Mouse (Mus musculus) heart, embryonic 14.5 days (tissue): Measurements from ENCODE around the gene Cblc. TPM values are rescaled to one million over a fixed set of nuclear protein-coding genes. Genes with fewer than 3 reads are reported as not detected.
A peak's percentile ranks its signal among the peaks of the same experiment; 100 is the strongest.

ENCODE experiments used
- ATAC-seq: fragments of 200-750 bp; cut with Nextera tagmentation; 2 replicates; pipeline ENCODE4 v1.8.0; 2017; ENCODE audit warnings: low read depth, moderate TSS enrichment; ENCODE audit not compliant: insufficient number of reproducible peaks, insufficient read depth, low FRiP score
- H3K27ac ChIP-seq, 2 experiments: fragments of 200-500 bp in 1 of 2; fragments of 300-500 bp in 1 of 2; sonication (generic) in 1 of 2; replicated peaks in 1 of 2; 2 replicates each; pipeline ENCODE4 v1.5.1; 2012 to 2014; ENCODE audit warnings: low read depth in 2 of 2, low read length in 2 of 2, control low read depth in 1 of 2, mild to moderate bottlenecking in 1 of 2, mixed read lengths in 1 of 2; ENCODE audit not compliant: control insufficient read depth in 1 of 2, insufficient read depth in 1 of 2
- H3K27me3 ChIP-seq: fragments of 300-500 bp; sonication (generic); 2 replicates; pipeline ENCODE4 v1.6.1; 2014; ENCODE audit warnings: mild to moderate bottlenecking, low read length, control low read depth; ENCODE audit not compliant: control insufficient read depth, insufficient read depth
- H3K36me3 ChIP-seq: fragments of 300-500 bp; sonication (generic); 2 replicates; pipeline ENCODE4 v1.6.1; 2014; ENCODE audit warnings: mild to moderate bottlenecking, control low read depth, low read length, mixed read lengths; ENCODE audit not compliant: control insufficient read depth, insufficient read depth
- H3K4me1 ChIP-seq, 2 experiments: fragments of 200-500 bp in 1 of 2; fragments of 300-500 bp in 1 of 2; sonication (generic) in 1 of 2; 2 replicates each; pipeline ENCODE4 v1.6.1; 2012 to 2014; ENCODE audit warnings: low read length in 2 of 2, control low read depth in 1 of 2, mixed read lengths in 1 of 2; ENCODE audit not compliant: control insufficient read depth in 2 of 2, insufficient read depth in 2 of 2
- H3K4me2 ChIP-seq: fragments of 300-500 bp; sonication (generic); 2 replicates; pipeline ENCODE4 v1.6.1; 2014; ENCODE audit warnings: mild to moderate bottlenecking, low read length
- H3K4me3 ChIP-seq, 2 experiments: fragments of 200-500 bp in 1 of 2; fragments of 300-500 bp in 1 of 2; sonication (generic) in 1 of 2; 2 replicates each; pipeline ENCODE4 v1.5.1; 2012 to 2014; ENCODE audit warnings: low read length in 2 of 2, mild to moderate bottlenecking in 2 of 2, control low read depth in 1 of 2, low read depth in 1 of 2, moderate library complexity in 1 of 2; ENCODE audit not compliant: control insufficient read depth in 1 of 2, insufficient read depth in 1 of 2
- H3K9ac ChIP-seq: fragments of 300-500 bp; sonication (generic); 2 replicates; pipeline ENCODE4 v1.6.1; 2014; ENCODE audit warnings: mild to moderate bottlenecking, low read length
- H3K9me3 ChIP-seq: fragments of 300-500 bp; sonication (generic); 2 replicates; pipeline ENCODE4 v1.6.1; 2016; ENCODE audit warnings: low read length, control low read depth; ENCODE audit not compliant: control insufficient read depth
- WGBS: fragments of 180-500 bp; shearing (Covaris S2); extraction: QIAGEN DNeasy Blood & Tissue Kit; methylation state at CpG from one replicate; pipeline ENCODE4 v1.1.7; 2014; 5-methylcytosine and 5-hydroxymethylcytosine counted together
- polyA plus RNA-seq: library from polyadenylated mRNA; unstranded; fragments of >200 nt; fragmentation: Nextera tagmentation; extraction: Ambion mirVana; gene quantifications from 2 replicates; pipeline ENCODE4 v1.2.1, GENCODE M21; 2014

Gene Cblc
- polyA plus RNA-seq, 1 experiment from 2014 or later, result not detected

- no peak for ATAC-seq
- H3K4me3 ChIP-seq, result no peak overlapping the region
- H3K9me3 ChIP-seq, result 0 out of 2 replicates have a peak, but pooled peaks cover 2% of the 10 kb centered on the region
- H3K4me1 ChIP-seq, result peaks cover 36 to 60% of the 10 kb centered on the region in 2 experiments
- peaks cover 24% of the 10 kb centered on the region for H3K36me3 ChIP-seq
- peak overlapping the region; percentile 67 for H3K9ac ChIP-seq
- peak overlapping the region; percentile 80 to 99 for H3K27ac ChIP-seq
- peak overlapping the region; percentile 53 for H3K4me2 ChIP-seq
- H3K27me3 ChIP-seq, result no peaks in the 10 kb centered on the region
- 92% methylated on average over 2 of the region's 2 CpGs for WGBS
Observed at GRCm38 (mm10) chr7:19755008-19755407, 41.6 kb downstream of the Cblc start.

DNA sequence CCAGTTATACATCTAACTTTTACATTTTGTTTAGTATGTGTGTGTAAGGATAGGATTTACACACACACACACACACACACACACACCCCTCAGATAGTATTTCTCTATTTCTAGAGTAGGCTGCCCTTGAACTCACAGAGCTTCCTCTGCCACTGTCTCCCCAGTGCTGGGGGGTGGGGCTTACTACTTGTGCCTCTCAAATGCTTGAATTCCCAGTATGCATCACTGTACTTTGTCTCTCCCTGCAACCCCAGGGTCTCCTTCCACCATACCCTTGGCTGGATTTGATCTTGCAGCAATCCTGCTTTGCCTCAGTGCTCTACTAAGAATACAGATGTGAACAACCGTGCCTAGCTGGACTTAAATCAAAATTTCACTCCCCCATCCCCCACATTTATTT lies 42.5 kb downstream of the Cblc start:
- Histone ChIP-seq H3K4me2 (no peak overlapping the region), H3K27me3 (no peaks in the 10 kb centered on the region), H3K4me1 (peaks cover 33 to 51% of the 10 kb centered on the region in 2 experiments), H3K9me3 (0 out of 2 replicates have a peak, but pooled peaks cover 2% of the 10 kb centered on the region), H3K36me3 (peaks cover 15% of the 10 kb centered on the region), H3K4me3 (no peak overlapping the region), H3K27ac (peak overlapping the region; percentile 56 to 99), H3K9ac (no peak overlapping the region)
- no peak for ATAC-seq
- 87% methylated on average over 1 of the region's 1 CpGs for WGBS

GRCm38 (mm10) chr7:19753587-19753986 lies 43.0 kb downstream of the Cblc start:
- no peak for ATAC-seq
- peaks cover 33 to 50% of the 10 kb centered on the region in 2 experiments for H3K4me1 ChIP-seq
- no peak overlapping the region for H3K9ac ChIP-seq
- H3K4me3 ChIP-seq, result no peak overlapping the region
- WGBS, result 51% methylated on average over 7 of the region's 7 CpGs
- no peaks in the 10 kb centered on the region for H3K27me3 ChIP-seq
- peak overlapping the region; percentile 50 to 99 for H3K27ac ChIP-seq
- 0 out of 2 replicates have a peak, but pooled peaks cover 2% of the 10 kb centered on the region for H3K9me3 ChIP-seq
- peaks cover 10% of the 10 kb centered on the region for H3K36me3 ChIP-seq
- no peak overlapping the region for H3K4me2 ChIP-seq

GRCm38 (mm10) chr7:19752652-19753051 lies 44.0 kb downstream of the Cblc start:
- Histone ChIP-seq H3K27ac (no peak overlapping the region; a peak in 1 of 4 replicates), H3K9ac (no peak overlapping the region), H3K36me3 (peaks cover under 1% of the 10 kb centered on the region; the same call in 1 of the 2 replicates), H3K9me3 (0 out of 2 replicates have a peak, but pooled peaks cover 2% of the 10 kb centered on the region), H3K4me3 (no peak overlapping the region), H3K4me2 (no peak overlapping the region), H3K27me3 (no peaks in the 10 kb centered on the region), H3K4me1 (peaks cover 40 to 58% of the 10 kb centered on the region in 2 experiments)
- WGBS, result 72% methylated on average over 8 of the region's 8 CpGs
- ATAC-seq, result no peak

DNA sequence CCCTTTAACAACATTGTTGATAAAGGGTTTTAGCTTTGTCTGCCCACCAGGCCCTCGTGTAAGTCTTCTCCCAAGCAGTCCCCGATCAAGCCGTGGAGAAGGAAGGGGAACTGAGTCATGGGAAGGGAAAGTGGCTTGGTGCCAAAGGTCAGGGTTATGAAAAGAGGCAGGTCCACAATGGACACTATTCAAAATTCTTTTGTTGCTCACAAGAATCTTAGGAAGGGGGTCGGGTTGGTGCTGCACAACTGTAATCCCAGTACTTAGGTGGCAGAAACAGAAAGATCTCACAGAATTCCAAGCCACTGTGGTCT lies 45.6 kb downstream of the Cblc start:
- peak overlapping the region; percentile 28 to 86 for H3K27ac ChIP-seq
- ATAC-seq, result no peak
- WGBS, result 26% methylated on average over 4 of the region's 4 CpGs
- H3K36me3 ChIP-seq, result no peaks in the 10 kb centered on the region
- no peak overlapping the region for H3K4me3 ChIP-seq
- peaks cover 46 to 63% of the 10 kb centered on the region in 2 experiments for H3K4me1 ChIP-seq
- 0 out of 2 replicates have a peak, but pooled peaks cover 2% of the 10 kb centered on the region for H3K9me3 ChIP-seq
- H3K27me3 ChIP-seq, result no peaks in the 10 kb centered on the region
- no peak overlapping the region for H3K9ac ChIP-seq
- H3K4me2 ChIP-seq, result peak overlapping the region; percentile 93; the same call in 1 of the 2 replicates

GRCm38 (mm10) chr7:19750217-19751069 lies 46.2 kb downstream of the Cblc start, which contains the start of gene Nectin2:
TSS of gene Nectin2 (minus strand) at chr7:19750483.
- Histone ChIP-seq H3K4me2 (peak within 1 kb of the TSS; percentile 93), H3K9ac (peak within 1 kb of the TSS; percentile 93), H3K27ac (peak within 1 kb of the TSS; percentile 84 to 89), H3K27me3 (no peaks in the 10 kb centered on the region), H3K4me1 (peaks cover 45 to 62% of the 10 kb centered on the region in 2 experiments), H3K9me3 (0 out of 2 replicates have a peak, but pooled peaks cover 2% of the 10 kb centered on the region), H3K4me3 (peak within 1 kb of the TSS; percentile 70 to 96), H3K36me3 (no peaks in the 10 kb centered on the region)
- 16% methylated on average over 19 of the region's 19 CpGs for WGBS
- peak; percentile 44 for ATAC-seq

DNA sequence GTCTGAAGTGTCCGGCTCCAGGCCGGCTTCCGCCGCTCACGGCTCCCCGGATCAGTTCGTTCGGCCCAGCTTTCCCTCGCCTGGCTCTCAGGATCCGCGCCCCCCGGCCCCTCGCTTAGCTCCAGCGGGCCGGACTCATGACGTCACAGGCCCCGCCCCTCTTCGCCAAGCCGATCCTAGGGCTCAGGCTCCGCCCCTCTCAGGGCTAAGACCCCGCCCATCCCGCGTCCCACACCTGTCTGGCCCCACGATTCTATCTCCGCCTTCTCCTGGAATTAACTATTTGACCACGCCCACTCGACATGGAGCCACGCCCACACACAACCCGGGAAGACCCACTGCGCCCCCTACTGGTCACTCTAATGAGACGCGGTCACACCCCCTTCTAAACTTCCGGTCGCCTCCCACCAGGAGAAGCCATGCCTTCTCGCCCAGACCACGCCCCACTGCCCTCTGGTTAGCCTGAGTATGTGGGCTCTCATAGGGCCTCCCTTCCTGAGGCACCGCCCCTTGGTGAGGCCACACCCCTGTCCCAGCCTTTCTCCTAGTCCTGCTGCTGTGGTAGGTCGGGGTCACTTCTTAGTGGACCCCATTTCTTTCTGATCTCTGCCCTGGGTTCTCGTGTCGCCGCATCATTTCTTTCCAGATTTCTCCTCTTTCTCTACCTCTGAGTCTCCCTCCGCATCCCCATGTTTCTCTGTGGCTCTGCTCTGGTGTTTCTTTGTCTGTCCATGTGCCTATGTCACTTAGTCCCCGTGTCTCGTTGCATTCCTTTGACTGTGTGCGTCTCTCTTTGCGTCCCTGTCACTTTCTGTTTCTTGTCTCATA lies 47.0 kb downstream of the Cblc start:
- H3K27me3 ChIP-seq, result no peaks in the 10 kb centered on the region
- H3K4me1 ChIP-seq, result peaks cover 47 to 62% of the 10 kb centered on the region in 2 experiments
- peak overlapping the region; percentile 93 for H3K9ac ChIP-seq
- peak; percentile 95 for ATAC-seq
- peak overlapping the region; percentile 93 for H3K4me2 ChIP-seq
- under 1% methylated on average over 45 of the region's 46 CpGs for WGBS
- H3K27ac ChIP-seq, result peak overlapping the region; percentile 84 to 89
- H3K9me3 ChIP-seq, result 0 out of 2 replicates have a peak, but pooled peaks cover 2% of the 10 kb centered on the region
- H3K4me3 ChIP-seq, result peak overlapping the region; percentile 70 to 96
- no peaks in the 10 kb centered on the region for H3K36me3 ChIP-seq
